Mouse (Mus musculus): ENCODE results near the gene Zbtb7a.

Gene Zbtb7a

DNA sequence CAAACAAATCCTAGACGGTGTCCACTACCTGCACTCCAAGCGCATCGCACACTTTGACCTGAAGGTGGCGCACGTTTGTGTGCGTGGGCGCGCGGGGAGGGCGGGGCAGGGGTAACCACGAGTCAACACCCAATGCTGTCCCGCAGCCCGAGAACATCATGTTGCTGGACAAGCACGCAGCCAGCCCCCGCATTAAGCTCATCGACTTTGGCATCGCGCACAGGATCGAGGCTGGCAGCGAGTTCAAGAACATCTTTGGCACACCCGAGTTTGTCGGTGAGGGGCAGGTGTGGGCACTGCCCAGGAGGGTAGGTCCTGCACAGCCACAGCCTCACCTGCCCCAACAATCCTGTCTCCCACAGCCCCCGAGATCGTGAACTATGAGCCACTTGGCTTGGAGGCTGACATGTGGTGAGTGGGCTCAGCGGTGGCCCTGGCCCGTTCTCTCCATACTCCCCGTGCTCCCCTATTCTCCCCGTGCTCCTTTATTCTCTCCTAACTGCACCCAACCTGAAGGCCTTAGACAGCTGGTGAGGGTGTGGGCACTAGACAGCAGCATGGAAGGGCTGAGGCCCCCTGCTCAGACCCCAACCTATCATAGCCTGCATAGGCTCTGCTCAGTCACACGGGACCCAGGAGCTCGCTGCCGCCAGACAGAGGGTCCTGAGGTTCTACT lies 55.4 kb downstream of the Zbtb7a start:
- DNase-seq (ENCODE audit: low read depth) = no peak

DNA sequence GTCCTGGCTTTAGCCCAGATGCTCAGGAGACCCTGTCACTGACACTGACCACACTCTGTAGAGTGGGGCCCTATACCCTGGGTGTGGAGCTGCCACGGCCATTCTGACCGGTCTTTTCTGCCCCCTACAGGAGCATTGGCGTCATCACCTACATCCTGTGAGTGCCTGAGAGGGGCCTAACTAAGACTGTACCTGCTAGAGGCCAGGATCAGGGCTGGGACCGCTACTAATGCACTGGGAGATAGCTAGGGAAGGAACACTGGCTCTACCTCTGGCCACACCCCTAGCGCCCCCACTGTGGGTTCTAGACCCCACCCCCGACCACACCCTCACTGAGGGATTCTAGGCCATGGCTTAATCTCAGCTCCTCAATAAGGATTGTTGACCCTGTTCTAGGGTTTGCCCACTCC lies 55.9 kb downstream of the Zbtb7a start:
- no peak for DNase-seq (ENCODE audit: low read depth)

DNA sequence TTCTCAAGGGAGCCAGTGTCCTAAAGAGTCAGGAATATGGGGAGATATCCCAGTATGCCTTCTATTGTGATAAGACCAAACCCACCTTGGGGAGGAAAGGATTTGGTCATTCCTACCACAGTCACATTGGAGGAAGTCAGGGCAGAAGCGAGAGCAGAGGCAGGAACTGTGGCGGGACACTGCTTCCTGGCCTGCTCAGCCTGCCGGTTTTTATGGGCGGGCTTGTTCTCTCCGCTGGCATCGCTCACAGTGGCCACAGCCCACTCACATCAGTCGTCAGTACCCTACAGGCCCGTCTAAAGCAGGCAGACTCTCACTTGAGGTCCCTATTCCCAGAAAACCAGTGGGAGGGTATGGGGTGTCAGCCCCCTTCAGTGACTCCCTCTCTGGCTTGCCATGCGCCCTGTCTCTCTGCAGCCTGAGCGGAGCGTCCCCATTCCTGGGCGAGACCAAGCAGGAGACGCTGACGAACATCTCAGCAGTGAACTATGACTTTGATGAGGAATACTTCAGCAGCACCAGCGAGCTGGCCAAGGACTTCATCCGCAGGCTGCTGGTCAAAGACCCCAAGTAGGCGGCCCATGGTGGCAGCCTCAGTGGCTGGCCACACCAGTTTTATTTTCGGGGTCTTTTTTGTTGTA lies 56.4 kb downstream of the Zbtb7a start:
- DNase-seq (ENCODE audit: low read depth) = no peak

DNA sequence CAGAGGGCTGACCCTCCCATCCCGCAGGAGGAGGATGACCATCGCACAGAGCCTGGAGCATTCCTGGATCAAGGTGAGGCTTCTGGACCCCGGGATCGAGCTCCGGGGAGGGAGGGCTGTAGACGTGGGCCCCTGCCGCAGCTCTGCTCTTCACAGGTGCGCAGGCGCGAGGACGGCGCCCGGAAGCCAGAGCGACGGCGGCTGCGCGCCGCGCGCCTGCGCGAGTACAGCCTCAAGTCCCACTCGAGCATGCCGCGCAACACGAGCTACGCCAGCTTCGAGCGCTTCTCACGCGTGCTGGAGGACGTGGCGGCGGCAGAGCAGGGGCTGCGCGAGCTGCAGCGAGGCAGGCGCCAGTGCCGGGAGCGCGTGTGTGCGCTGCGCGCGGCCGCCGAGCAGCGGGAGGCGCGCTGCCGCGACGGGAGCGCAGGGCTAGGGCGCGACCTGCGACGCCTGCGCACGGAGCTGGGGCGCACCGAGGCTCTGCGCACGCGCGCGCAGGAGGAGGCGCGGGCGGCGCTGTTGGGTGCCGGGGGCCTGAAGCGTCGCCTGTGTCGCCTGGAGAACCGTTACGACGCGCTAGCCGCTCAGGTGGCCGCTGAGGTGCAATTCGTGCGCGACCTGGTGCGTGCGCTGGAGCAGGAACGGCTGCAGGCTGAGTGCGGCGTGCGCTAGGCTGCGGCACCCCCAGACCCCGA lies 57.4 kb downstream of the Zbtb7a start:
- DNase-seq (ENCODE audit: low read depth) = no peak

DNA sequence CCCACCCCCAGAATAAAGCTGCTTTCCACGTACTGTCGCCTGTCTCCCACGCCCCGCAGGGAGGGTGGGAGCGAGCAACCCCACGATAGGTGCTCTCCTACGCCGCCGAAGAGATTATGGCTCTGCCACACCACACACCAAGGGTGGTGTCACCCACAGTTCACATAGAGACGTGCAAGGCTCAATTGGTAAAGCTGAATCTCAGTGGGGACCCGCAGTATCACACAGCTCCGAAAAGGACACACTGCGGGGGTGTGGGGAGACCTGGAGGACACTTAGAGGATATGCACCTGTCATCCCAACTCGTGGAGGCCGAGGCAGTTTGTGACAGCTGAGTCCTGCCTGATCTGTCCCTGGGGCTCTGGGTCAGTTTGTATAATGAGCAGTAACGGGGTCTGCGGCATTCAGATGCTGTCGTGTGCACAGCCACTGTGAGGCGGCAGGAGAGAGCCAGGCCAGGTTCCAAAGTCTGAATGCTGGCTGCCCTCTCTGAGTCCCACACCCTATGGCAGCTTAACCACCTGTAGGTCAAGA lies 58.0 kb downstream of the Zbtb7a start:
- no peak for DNase-seq (ENCODE audit: low read depth)

DNA sequence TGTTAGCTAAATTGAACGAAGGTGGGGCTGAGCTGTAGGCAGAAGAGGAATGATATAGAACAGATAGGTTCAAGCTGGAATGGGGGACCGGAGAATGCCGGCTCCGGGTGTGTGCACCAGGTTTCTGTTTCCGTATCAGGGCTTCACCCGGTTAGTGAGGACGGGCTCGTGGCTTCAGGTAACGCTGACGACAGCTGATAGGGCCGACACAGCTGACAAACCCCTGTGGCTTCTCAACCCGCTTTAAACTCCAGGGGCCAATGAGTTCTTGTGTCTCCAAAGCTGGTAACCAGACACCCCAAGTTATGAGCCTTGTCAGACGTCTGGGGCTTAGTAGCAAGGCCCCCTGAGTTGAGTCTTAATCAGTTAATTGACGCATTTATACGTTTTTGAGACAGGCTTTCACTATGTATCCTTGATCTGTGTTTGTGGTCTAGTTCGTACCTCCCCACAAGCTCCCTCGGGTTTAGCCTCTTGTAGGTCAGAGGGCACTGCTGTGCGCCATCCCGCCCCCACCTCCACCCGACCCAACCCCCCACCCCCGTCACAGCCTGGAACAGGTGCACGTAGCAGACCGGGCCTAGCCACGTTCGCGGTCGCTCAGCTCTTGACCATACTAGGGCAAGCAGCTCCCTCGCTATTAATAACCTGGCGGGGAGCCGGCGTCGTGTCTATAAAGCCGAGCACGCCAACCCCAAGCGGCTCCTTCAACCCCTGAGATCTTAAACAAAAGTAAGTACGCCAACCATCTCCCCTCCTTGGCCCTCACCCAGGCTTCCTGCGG lies 59.2 kb downstream of the Zbtb7a start:
- DNase-seq (ENCODE audit: low read depth) = no peak

DNA sequence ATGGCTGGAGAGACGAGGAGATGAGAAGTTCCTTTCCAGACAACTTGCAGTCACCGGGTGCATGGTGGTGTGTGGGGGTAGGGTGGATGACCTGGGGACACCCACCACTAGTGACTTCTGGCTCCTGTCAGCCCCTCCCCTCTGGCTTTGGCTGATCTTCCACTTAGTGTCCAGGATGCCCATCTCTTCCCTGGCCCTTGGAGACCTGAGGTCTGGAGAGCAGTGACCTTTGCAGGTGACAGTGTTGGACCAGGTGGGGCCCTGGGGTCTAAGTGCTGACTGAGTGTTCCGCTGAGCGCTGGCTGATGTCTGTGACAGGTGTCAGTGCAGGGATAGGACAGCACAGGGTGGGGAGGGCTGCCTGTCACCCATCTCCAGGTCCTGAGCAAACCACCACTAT lies 60.3 kb downstream of the Zbtb7a start:
- no peak for DNase-seq (ENCODE audit: low read depth)

DNA sequence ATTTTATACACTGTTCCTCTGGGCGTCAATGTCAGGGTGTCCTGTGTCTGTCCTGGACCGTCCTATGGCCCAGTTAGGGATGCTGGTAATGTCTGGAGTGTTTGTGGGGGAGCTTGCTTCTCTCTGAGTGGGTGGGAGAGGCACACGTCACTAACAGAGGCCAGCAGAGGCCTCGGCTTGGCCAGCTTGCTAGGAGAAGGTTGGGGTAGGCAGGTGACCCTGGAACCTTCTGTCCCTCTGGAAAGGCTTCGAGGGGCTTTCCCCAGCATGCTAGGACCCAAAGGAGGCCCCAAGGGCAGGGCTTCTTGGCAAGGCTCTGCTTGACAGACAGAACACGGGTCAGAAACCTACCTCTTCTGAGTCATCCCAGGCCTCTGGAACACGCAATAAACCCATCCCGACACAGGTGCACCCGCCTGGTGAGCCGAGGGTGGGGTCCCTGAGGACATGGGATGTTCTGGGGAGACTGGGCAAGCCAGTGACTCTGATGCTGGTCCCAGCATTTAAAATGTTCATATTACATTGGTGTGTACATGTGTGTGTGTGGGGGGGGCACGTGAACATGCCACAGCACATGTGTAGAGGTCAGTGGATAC lies 61.5 kb downstream of the Zbtb7a start:
- no peak for DNase-seq (ENCODE audit: low read depth)

DNA sequence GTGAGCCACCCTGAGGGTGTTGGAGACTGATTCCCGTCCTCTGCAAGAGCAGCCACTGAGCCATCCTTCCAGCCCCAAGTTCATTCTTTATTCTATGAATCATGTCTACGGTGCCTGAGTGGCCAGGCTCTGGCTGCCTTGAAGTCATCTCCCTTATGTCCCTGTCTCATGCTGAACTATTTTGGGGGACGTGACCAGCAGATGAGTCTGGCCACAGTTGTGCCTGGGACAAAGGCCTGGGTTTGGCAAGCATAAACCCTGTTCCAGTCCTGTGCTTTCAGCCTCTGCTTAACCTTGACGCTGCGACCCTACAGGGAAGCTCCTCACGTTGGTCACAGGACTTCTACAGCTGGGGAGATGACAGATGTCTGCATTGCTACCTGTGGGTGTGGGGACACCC lies 62.3 kb downstream of the Zbtb7a start:
- no peak for DNase-seq (ENCODE audit: low read depth)

DNA sequence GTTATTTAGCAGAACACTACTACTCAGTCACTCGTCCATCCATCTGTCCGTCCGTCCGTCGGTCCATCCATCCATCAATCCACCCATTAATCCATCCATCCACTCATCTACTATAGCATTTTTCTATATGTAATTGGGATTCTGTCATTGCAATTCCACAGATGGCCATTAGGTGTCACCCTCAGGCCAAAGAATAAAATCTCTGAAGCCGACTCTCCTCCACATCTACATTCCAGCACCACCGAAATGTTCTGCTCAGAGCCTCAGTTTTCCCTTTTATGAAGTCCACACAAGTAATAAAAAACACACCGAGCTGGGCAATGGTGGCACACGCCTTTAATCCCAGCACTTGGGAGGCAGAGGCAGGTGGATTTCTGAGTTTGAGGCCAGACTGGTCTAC lies 63.2 kb downstream of the Zbtb7a start:
- no peak for DNase-seq (ENCODE audit: low read depth)

DNA sequence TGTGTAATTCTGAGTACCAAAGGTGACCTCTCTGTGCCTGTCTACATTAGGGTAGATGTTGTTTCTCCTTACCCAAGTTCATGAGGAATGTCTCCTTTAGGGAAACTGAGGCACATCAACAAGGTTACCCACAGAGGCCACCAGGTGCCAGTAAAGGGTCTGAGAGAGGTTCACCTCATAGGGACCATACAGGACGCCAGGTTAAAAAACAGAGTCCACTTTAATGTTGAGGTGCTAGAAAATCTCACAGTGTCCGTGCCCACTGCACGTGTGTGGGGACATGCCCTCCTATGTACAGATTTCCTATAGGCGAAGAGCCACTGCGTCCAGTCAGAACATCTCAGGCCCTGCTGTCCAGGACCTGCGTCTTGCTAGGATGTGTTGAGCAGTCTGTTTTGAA lies 64.0 kb downstream of the Zbtb7a start:
- no peak for DNase-seq (ENCODE audit: low read depth)

DNA sequence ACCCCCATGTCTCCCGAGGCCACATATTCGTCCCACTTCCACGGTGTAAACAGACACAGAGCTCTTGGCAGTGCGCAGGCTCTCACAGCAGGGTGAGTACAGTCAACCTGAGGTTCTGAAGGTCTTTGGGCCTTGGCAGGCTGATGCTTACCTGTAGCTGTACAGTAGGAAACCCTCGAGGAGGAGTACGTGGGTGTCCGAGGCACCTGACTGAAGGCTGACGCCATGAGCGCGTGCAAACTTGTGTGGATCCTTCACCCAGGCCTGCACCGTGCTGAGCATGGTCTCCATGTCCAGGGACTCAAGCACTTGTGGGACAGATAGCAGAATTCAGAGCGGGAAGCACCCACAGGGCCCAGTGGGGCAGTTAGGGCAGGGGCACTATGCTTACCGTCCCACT lies 65.1 kb downstream of the Zbtb7a start:
- no peak for DNase-seq (ENCODE audit: low read depth)

DNA sequence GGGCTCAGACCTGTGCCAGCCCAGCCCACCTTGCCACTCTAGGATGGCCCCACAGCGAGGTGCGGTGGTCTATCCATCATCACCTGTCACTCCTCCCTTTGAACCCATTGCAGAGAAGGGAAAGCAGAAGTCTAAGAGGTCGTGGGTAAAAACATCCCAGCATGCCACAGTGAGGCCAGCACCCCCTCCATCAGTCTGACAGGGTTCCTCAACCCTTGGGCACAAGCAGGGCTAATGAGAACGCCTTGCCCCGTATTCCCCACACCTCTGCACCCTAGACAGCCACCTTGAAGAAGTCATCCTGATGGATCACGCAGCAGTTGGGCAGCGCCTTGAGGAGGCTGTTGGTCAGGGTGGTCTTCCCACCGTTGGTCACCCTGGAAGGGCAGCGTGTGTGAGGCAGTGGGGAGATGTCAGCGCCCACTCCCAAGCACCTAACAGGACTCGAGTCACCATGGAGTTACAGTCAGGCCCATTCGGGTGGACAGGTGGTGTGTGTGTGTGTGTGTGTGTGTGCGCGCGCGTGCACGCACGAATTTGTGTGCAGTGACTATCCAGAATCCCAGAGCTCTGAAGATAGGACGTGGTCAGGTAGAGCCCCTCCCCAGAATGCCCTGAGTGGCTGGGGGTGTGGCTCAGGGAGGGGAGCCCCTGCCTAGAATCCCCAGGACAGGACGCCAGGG lies 65.7 kb downstream of the Zbtb7a start:
- no peak for DNase-seq (ENCODE audit: low read depth)

DNA sequence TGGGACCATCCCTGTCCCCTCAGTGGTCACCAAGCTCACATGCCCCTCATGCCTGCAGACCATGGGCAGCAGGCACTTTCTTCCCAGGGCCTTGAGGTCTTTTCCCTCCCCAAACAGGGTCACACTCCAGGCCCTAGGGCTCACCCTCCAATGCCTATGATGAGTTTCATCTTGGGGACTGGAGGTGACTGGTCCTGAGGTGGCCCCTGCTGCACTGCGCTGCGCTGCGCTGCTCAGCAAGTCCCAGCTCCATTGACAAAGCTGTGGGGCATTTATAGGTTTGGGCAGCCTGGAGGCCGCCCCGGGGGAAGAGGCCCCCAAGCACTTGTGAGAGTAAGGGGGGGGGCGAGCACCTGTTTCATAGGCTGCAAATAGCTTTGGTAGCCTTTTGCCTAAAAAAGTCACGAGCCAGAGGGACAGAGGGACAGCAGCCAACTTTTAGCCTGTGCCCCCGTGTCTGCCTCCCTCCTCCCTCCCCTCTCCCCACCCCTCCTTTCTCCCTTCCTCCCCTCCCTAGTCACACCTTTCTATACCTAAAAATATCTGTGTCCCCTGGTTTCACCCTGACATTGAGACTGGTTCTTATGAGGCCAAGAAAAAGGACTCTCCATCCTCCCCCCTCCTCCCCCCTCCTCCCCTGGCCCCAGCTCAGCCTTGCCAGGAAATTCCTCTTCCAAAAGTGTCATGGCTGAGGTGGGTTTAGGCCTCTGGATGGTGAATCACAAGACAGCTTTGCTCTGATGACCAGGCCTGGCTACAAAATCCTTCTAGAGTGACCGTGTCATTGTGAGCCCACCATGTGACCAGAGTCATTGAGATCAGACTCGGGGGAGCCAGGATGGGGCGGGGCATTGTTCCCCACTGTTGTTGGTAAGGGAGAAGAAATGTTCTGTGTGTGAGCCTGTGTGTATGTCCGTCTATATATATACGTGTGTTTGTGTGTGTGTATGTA lies 67.1 kb downstream of the Zbtb7a start, which contains the start of gene Nmrk2:
TSS of gene Nmrk2 (minus strand) at position 245 of the 952 bp plus-strand sequence.
- DNase-seq (ENCODE audit: low read depth) = no peak
